Mouse (Mus musculus): ENCODE measurements around the gene Myl12a. TPM values are rescaled to one million over a fixed set of nuclear protein-coding genes. Genes with fewer than 3 reads are reported as not detected.

Gene Myl12a
- polyA plus RNA-seq, 1 experiment from 2014 or later, result 199 TPM

GRCm38 (mm10) chr17:71039851-71040581 lies 37.3 kb upstream of the Myl12a start:
- H3K4me1 ChIP-seq (ENCODE audit: insufficient read depth), result no peaks in the 10 kb centered on the region
- H3K27me3 ChIP-seq (ENCODE audit: insufficient read depth, low read length), result no peaks in the 10 kb centered on the region
- no peak overlapping the region for H3K27ac ChIP-seq (ENCODE audit: low read depth)
- no peak overlapping the region for H3K4me2 ChIP-seq (ENCODE audit: low read depth, low read length)
- no peaks in the 10 kb centered on the region for H3K36me3 ChIP-seq (replicated peaks; ENCODE audit: insufficient read depth, low read length)
- H3K9me3 ChIP-seq (ENCODE audit: low read length), result no peaks in the 10 kb centered on the region
- 67% methylated on average over 12 of the region's 12 CpGs for WGBS (ENCODE audit: insufficient replicate concordance)
- TF ChIP-seq EP300 (IDR thresholded peaks at IDR 0.05; ENCODE audit: low read depth) (no peak), CTCF (IDR thresholded peaks at IDR 0.05; ENCODE audit: low read depth) (no peak)
- H3K4me3 ChIP-seq (ENCODE audit: low read depth, low read length), result no peak overlapping the region
- DNase-seq (no peak), ATAC-seq (no peak)
- no peak overlapping the region for H3K9ac ChIP-seq (replicated peaks)

- Histone ChIP-seq H3K9ac (replicated peaks) (no peak overlapping the region), H3K27ac (ENCODE audit: low read depth) (no peak overlapping the region), H3K4me2 (ENCODE audit: low read depth, low read length) (no peak overlapping the region), H3K4me3 (ENCODE audit: low read depth, low read length) (no peak overlapping the region), H3K9me3 (ENCODE audit: low read length) (no peaks in the 10 kb centered on the region), H3K36me3 (replicated peaks; ENCODE audit: insufficient read depth, low read length) (no peaks in the 10 kb centered on the region), H3K4me1 (ENCODE audit: insufficient read depth) (no peaks in the 10 kb centered on the region), H3K27me3 (ENCODE audit: insufficient read depth, low read length) (no peaks in the 10 kb centered on the region)
- TF ChIP-seq EP300 (IDR thresholded peaks at IDR 0.05; ENCODE audit: low read depth) (no peak), CTCF (IDR thresholded peaks at IDR 0.05; ENCODE audit: low read depth) (no peak)
- DNase-seq (no peak), ATAC-seq (no peak)
- 77% methylated on average over 5 of the region's 5 CpGs for WGBS (ENCODE audit: insufficient replicate concordance)
Observed at GRCm38 (mm10) chr17:71038812-71039211, 36.1 kb upstream of the Myl12a start.

DNA sequence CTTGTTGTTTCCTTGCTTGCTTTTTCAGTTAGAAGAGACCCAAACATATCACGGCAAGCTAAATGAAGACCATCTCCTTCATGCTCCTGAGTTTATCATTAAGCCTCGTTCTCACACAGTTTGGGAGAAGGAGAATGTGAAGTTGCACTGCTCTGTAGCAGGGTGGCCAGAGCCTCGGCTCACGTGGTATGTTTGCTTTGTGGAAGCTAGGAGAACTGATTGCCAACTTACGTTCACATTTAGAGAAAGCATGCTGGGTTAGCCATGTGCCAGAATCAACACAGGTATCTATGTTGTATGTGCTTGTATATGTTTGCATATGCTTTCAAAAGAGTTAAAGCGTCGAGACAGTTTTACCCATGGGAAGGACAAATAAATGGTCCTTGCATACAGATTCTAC lies 34.5 kb upstream of the Myl12a start:
- Histone ChIP-seq H3K27me3 (ENCODE audit: insufficient read depth, low read length) (no peaks in the 10 kb centered on the region), H3K4me1 (ENCODE audit: insufficient read depth) (no peaks in the 10 kb centered on the region), H3K4me2 (ENCODE audit: low read depth, low read length) (no peak overlapping the region), H3K9me3 (ENCODE audit: low read length) (no peaks in the 10 kb centered on the region), H3K9ac (replicated peaks) (no peak overlapping the region), H3K4me3 (ENCODE audit: low read depth, low read length) (no peak overlapping the region), H3K27ac (ENCODE audit: low read depth) (no peak overlapping the region), H3K36me3 (replicated peaks; ENCODE audit: insufficient read depth, low read length) (no peaks in the 10 kb centered on the region)
- WGBS (ENCODE audit: insufficient replicate concordance), result 70% methylated on average over 7 of the region's 7 CpGs
- ATAC-seq (no peak), DNase-seq (no peak)
- no peak for TF ChIP-seq EP300 (IDR thresholded peaks at IDR 0.05; ENCODE audit: low read depth)
- TF ChIP-seq CTCF (IDR thresholded peaks at IDR 0.05; ENCODE audit: low read depth), result no peak

GRCm38 (mm10) chr17:71034472-71034871 lies 31.8 kb upstream of the Myl12a start:
- no peaks in the 10 kb centered on the region for H3K36me3 ChIP-seq (replicated peaks; ENCODE audit: insufficient read depth, low read length)
- DNase-seq, result no peak
- no peaks in the 10 kb centered on the region for H3K27me3 ChIP-seq (ENCODE audit: insufficient read depth, low read length)
- WGBS (ENCODE audit: insufficient replicate concordance), result 57% methylated on average over 5 of the region's 5 CpGs
- no peak overlapping the region for H3K4me3 ChIP-seq (ENCODE audit: low read depth, low read length)
- no peak for ATAC-seq
- H3K9ac ChIP-seq (replicated peaks), result no peak overlapping the region
- H3K4me1 ChIP-seq (ENCODE audit: insufficient read depth), result no peaks in the 10 kb centered on the region
- H3K27ac ChIP-seq (ENCODE audit: low read depth), result no peak overlapping the region
- H3K4me2 ChIP-seq (ENCODE audit: low read depth, low read length), result no peak overlapping the region
- no peaks in the 10 kb centered on the region for H3K9me3 ChIP-seq (ENCODE audit: low read length)
- TF ChIP-seq EP300 (IDR thresholded peaks at IDR 0.05; ENCODE audit: low read depth), result no peak
- no peak for TF ChIP-seq CTCF (IDR thresholded peaks at IDR 0.05; ENCODE audit: low read depth)

GRCm38 (mm10) chr17:71032719-71033118 lies 30.0 kb upstream of the Myl12a start:
- WGBS (ENCODE audit: insufficient replicate concordance), result 84% methylated on average over 10 of the region's 10 CpGs
- no peak overlapping the region for H3K4me2 ChIP-seq (ENCODE audit: low read depth, low read length)
- TF ChIP-seq EP300 (IDR thresholded peaks at IDR 0.05; ENCODE audit: low read depth), result no peak
- TF ChIP-seq CTCF (IDR thresholded peaks at IDR 0.05; ENCODE audit: low read depth), result no peak
- DNase-seq (no peak), ATAC-seq (no peak)
- no peaks in the 10 kb centered on the region for H3K9me3 ChIP-seq (ENCODE audit: low read length)
- H3K27ac ChIP-seq (ENCODE audit: low read depth), result no peak overlapping the region
- no peaks in the 10 kb centered on the region for H3K4me1 ChIP-seq (ENCODE audit: insufficient read depth)
- H3K9ac ChIP-seq (replicated peaks), result no peak overlapping the region
- H3K27me3 ChIP-seq (ENCODE audit: insufficient read depth, low read length), result no peaks in the 10 kb centered on the region
- H3K4me3 ChIP-seq (ENCODE audit: low read depth, low read length), result no peak overlapping the region
- H3K36me3 ChIP-seq (replicated peaks; ENCODE audit: insufficient read depth, low read length), result no peaks in the 10 kb centered on the region

- ATAC-seq (no peak), DNase-seq (no peak)
- H3K4me3 ChIP-seq (ENCODE audit: low read depth, low read length), result no peak overlapping the region
- no peaks in the 10 kb centered on the region for H3K9me3 ChIP-seq (ENCODE audit: low read length)
- H3K36me3 ChIP-seq (replicated peaks; ENCODE audit: insufficient read depth, low read length), result no peaks in the 10 kb centered on the region
- H3K4me2 ChIP-seq (ENCODE audit: low read depth, low read length), result no peak overlapping the region
- 84% methylated on average over 3 of the region's 3 CpGs for WGBS (ENCODE audit: insufficient replicate concordance)
- H3K27me3 ChIP-seq (ENCODE audit: insufficient read depth, low read length), result no peaks in the 10 kb centered on the region
- H3K9ac ChIP-seq (replicated peaks), result no peak overlapping the region
- no peak overlapping the region for H3K27ac ChIP-seq (ENCODE audit: low read depth)
- TF ChIP-seq EP300 (IDR thresholded peaks at IDR 0.05; ENCODE audit: low read depth) (no peak), CTCF (IDR thresholded peaks at IDR 0.05; ENCODE audit: low read depth) (no peak)
- H3K4me1 ChIP-seq (ENCODE audit: insufficient read depth), result no peaks in the 10 kb centered on the region
Observed at GRCm38 (mm10) chr17:71027186-71027585, 24.5 kb upstream of the Myl12a start.

Measured in liver, postnatal 0 days (tissue).